Mouse (Mus musculus): ENCODE data around the gene Slc37a1.

DNA sequence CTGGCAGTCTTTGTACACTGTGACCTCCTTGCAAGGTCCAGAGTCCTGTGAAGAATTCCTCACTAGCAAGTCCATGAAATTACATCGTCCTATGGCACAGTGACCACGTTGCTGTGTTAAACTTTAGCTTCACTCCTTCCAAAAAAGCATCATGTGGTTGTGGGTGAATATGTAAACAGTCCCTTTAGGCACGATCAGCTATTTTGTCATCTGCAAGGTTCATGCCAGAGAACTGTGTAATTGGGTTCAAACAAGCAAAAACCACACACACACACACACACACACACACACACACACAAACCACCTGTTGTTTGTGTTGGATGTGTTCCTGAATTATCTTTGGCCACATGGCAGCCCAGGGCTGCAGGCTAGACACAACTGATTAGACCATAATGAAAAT is 45.3 kb downstream of the Slc37a1 start:
- TF ChIP-seq CTCF (IDR thresholded peaks at IDR 0.05; ENCODE audit: borderline replicate concordance, extremely low read depth, insufficient read depth, insufficient read length) (no peak), POLR2A (IDR thresholded peaks at IDR 0.05; ENCODE audit: borderline replicate concordance, extremely low read depth, insufficient read depth, insufficient read length, poor library complexity, severe bottlenecking) (no peak)

Measured in brain, embryonic 14.5 days (tissue).